Mouse (Mus musculus): ENCODE measurements at regions not wholly inside any gene's neighbourhood (a gene's known extent, or its start where the extent isn't known, plus 50 kb on each side); places are given as distances from the start of the nearest gene placed in this dataset.
A peak's percentile ranks its signal among the peaks of the same experiment; 100 is the strongest.

GRCm38 (mm10) chr2:110426881-110427280 is 63.9 kb upstream of the Fibin start:
- DNase-seq = no peak

DNA sequence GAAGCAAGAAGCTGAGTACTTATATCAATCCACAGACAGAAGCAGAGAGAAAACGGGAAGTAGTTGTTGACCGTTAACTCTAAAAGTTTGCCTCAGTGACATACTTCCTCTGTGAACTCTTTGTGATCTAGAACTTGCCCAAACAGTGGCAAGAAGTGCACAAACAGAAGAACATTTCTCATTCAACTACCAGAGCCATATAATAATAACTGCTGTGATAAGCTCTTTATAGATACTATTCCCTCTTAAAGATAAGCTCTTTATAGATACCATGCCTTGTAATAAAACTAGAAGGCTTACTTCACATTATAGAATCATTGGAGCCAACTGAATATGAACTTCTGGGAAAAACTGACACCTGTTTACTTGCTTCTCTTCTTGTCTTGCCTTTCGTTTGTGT is 89.7 kb upstream of the Fibin start:
- DNase-seq = no peak

GRCm38 (mm10) chr2:110472307-110472995 is 109.5 kb upstream of the Fibin start:
- DNase-seq = no peak

GRCm38 (mm10) chr2:110476591-110476990 is 113.6 kb upstream of the Fibin start:
- no peak for DNase-seq

GRCm38 (mm10) chr2:110481327-110481726 is 115.8 kb upstream of the Slc5a12 start:
- no peak for DNase-seq

DNA sequence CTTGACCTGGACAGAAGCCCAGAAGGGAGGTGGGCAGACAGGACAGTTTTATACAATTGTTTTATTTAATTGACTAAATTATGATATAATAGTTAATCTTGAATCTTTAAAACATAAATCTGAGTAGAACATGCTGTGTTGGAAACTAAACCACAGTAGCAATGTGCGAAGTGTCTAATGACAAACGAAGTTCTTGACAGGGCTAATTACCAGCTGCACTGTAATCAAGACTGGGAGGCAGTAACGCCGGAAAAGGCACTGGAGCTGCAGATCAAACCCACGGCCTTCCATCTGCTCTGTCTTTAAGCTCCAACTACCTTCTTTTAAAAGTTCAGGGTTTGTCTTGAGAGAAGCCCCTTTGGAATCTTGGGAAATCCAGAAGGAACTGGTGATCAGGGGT is 110.9 kb upstream of the Slc5a12 start:
- DNase-seq = peak; percentile 14

DNA sequence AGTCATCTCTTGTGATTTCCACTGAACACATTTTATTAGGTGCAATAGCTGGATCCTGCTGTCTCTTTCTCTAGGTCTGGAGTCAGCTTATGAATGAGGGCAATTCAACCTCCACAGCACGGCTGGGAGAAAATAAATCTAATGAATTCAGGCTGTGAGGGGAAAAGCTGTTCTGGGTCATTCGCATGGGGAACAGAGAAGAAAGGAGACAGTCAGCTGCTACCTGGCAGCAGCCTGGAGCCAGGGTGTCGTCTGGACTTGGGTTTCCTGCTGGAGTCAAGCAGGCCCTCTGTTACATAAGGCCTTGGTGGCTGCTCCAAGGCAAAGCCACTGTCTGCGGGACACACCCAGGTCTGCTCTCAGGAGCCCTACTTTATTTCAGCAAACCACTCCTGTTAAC is 110.4 kb upstream of the Slc5a12 start:
- no peak for DNase-seq

DNA sequence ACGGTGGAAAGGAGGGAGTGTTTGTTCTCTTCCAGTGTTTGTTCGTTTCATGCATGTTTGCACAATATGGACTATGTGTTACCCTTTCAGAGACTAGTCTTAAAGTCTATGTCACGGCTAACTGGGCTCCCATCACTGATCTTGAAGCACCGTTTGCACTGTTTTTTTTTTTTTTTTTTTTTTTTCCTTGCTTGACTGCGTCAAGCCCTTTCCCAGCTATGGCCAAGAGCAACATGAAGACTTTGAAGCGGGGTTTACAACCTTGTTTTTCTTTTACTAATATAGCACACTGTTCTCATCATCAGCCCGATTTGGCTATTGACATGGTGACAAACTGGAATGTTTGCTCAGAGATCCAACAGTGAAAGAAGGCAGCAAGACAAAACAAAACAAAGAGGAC is 109.1 kb upstream of the Slc5a12 start:
- DNase-seq = no peak

DNA sequence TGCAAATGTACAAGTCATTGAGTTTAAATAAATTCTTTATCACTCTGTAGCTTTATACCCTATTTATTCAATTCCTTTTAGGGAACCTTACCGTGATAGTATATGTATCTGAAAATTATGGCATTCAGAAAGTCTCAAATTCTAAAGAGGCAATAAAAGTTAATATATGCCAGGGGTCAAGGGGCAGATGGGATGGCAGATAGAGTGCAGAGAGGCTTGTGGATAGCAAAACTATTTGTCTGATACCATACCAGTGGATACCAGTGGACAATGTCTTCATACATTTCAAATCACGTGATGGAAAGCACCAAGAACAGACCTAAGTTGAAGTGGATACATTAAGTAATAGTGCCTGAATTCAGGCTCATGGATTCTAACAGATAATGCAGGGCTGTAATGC is 95.3 kb upstream of the Slc5a12 start:
- no peak for DNase-seq

- no peak for DNase-seq
These were observed 88.8 kb upstream of the Slc5a12 start for GRCm38 (mm10) chr2:110508162-110508748.

GRCm38 (mm10) chr2:110523173-110523803 is 73.8 kb upstream of the Slc5a12 start:
- peak; percentile 29 for DNase-seq

- peak; percentile 14 for DNase-seq
These were observed 68.9 kb upstream of the Slc5a12 start for GRCm38 (mm10) chr2:110528191-110528590.

DNA sequence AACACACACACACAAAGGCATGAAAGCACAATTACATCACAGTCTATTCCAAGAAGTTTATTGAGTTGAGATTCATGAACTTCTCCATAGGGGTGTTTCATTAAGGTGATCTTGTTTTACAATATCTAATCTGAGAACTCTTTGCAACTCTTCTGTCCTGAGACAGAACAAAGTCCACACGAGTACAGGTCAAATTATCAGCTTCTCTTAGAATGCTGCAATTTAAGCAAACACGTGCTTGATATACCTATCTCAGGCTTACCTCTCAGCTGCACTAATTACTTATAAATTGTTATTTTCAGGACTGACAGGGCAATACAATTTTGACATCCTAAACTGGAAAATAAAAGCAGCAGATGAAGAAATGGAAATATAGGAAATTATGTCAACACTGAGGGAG is 57.0 kb upstream of the Slc5a12 start:
- DNase-seq = no peak

DNA sequence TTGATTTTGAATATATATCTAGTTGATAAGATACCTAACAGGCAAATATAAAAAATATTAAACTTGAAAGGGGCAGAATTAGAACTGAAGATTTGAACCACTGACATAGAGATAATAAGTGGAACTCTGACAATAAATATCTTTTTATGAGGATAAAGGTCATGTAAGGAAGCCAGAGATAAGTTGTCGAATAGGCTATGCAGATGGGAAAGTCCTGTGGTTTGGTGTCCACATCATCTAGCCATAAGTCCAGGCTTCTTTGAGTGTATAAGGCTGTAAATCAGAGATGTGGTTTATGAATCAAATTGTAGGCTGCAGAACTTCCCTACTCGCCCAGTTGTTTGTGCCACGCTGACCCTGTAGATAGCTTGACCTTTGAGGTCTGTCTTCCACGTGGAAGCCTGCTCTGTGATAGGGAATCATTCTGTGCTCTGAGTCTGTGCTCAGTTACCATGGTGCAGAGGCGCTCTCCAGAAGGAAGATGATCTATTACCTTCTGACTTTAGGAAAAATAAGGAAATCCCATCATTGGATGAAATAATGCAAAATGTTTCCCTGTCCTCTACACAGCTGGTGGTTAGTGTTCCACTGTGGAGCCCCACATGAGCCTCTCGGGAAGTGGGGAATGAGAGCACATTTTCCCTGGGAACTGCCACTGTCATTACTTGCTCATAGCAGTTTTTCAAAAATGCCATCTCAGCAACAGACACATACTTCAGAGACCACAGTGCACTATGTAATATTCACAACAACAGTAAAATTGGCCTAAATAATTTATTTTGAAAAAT is 56.3 kb upstream of the Slc5a12 start:
- no peak for DNase-seq

DNA sequence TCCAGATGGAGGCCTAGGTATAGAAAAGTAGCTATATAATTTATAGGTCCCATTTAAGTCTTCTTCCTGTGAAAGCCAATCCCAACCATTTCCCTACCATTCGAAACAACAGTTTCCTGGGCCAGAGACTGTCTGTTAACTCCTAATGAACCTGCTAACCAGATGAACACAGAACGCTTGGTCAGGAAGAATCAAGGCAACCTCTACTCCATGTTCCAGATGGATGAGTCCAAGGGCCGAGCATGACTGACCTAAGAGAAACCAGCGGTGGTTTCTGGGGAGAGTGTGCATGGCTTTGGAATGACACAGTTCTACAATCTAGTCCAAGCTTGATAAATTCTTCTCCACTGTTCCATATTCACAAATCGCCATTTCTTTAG is 55.8 kb upstream of the Slc5a12 start:
- no peak for DNase-seq

All from kidney, postnatal 10 days (tissue).